Mouse (Mus musculus): ENCODE results near the gene Tlr9. TPM values are rescaled to one million over a fixed set of nuclear protein-coding genes. Genes with fewer than 3 reads are reported as not detected.

Tlr9 gene
- polyA plus RNA-seq, 1 experiment, result not detected

DNA sequence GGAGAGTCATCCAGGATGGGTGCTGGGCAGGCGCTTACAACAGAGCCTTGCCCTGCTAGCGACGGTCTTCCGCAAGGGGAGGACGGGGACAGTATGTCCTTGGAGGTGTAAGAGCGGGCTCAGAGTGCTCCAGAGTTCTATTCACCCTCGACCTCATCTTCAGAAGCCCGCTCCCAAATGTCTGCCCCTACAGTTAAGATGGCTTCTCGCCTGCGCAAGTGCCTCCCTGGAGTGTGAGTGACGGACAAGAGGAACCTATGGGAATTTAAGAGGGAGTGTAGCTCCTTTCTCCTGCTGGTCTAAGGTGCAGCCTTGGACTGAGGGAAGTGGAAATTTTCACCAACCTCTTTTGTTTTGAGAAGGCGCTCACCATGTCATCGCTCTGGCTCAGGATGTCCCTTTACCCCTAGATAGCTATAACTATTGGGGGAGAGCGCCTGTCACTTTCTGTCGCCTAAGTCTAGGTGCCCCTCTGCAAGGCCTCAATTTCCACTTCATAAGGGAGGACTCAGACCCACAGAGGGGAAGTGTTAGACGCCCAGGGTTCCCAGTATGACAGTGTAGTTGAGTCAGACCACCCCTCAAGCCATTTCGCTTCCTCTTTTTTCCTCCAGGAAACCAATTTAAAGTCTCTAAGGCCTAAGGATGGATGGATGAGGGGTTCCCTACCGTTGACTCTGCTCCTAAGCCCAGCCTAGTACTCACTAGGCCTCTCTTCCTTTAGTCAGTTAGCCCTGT lies 22.7 kb upstream of the Tlr9 start, which contains the start of gene Ppm1m:
Gene Ppm1m (minus strand): TSS at position 212 of the 738 bp plus-strand sequence.
- TF ChIP-seq POLR2A (IDR thresholded peaks at IDR 0.05; ENCODE audit: insufficient read depth, low read depth, low read length) (no peak), CTCF (IDR thresholded peaks at IDR 0.05; ENCODE audit: insufficient read depth, low read depth, low read length) (no peak)
- Histone ChIP-seq H3K4me3 (ENCODE audit: insufficient read depth, low read depth, low read length) (peak within 1 kb of the TSS; percentile 55), H3K27ac (ENCODE audit: insufficient read depth, low read depth, low read length) (no peak within 1 kb of the TSS), H3K4me1 (ENCODE audit: control insufficient read depth, insufficient read depth, low read length) (peaks cover 17% of the 10 kb centered on the region)
- WGBS, result 80% methylated on average over 18 of the region's 18 CpGs

DNA sequence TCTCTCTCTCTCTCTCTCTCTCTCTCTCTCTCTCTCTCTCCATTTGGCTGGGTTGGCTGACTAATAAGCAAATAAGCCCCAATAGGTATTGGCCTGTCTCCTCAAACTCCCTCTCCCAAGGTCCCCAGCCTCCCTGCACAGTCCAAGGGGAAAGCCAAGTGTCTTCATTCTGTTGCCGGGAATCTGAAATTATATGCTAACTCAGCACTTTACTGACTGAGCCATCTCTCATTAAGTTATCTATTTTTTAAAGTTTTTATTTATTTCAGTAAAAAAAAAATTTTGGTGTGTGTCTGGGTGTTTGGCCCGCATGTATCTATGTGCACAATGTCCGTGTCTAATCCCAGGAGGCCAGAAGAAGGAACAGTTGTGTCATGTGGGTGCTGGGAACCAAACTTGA lies 20.5 kb upstream of the Tlr9 start:
- H3K27ac ChIP-seq (ENCODE audit: insufficient read depth, low read depth, low read length), result no peak overlapping the region
- no peak overlapping the region for H3K4me3 ChIP-seq (ENCODE audit: insufficient read depth, low read depth, low read length)
- TF ChIP-seq POLR2A (IDR thresholded peaks at IDR 0.05; ENCODE audit: insufficient read depth, low read depth, low read length) (no peak), CTCF (IDR thresholded peaks at IDR 0.05; ENCODE audit: insufficient read depth, low read depth, low read length) (no peak)
- 83% methylated on average over 3 of the region's 3 CpGs for WGBS
- H3K4me1 ChIP-seq (ENCODE audit: control insufficient read depth, insufficient read depth, low read length), result peaks cover 21% of the 10 kb centered on the region

- H3K4me1 ChIP-seq (ENCODE audit: control insufficient read depth, insufficient read depth, low read length), result peaks cover 21% of the 10 kb centered on the region
- TF ChIP-seq CTCF (IDR thresholded peaks at IDR 0.05; ENCODE audit: insufficient read depth, low read depth, low read length), result no peak
- TF ChIP-seq POLR2A (IDR thresholded peaks at IDR 0.05; ENCODE audit: insufficient read depth, low read depth, low read length), result peak; percentile 92
- WGBS, result under 1% methylated on average over 61 of the region's 61 CpGs
- peak within 1 kb of the TSS; percentile 83 for H3K27ac ChIP-seq (ENCODE audit: insufficient read depth, low read depth, low read length)
- H3K4me3 ChIP-seq (ENCODE audit: insufficient read depth, low read depth, low read length), result peak within 1 kb of the TSS; percentile 72
Measured at GRCm38 (mm10) chr9:106202819-106203636, 19.4 kb upstream of the Tlr9 start, which contains the start of gene Twf2. Gene Twf2, plus strand, starts transcription at chr9:106203108.

DNA sequence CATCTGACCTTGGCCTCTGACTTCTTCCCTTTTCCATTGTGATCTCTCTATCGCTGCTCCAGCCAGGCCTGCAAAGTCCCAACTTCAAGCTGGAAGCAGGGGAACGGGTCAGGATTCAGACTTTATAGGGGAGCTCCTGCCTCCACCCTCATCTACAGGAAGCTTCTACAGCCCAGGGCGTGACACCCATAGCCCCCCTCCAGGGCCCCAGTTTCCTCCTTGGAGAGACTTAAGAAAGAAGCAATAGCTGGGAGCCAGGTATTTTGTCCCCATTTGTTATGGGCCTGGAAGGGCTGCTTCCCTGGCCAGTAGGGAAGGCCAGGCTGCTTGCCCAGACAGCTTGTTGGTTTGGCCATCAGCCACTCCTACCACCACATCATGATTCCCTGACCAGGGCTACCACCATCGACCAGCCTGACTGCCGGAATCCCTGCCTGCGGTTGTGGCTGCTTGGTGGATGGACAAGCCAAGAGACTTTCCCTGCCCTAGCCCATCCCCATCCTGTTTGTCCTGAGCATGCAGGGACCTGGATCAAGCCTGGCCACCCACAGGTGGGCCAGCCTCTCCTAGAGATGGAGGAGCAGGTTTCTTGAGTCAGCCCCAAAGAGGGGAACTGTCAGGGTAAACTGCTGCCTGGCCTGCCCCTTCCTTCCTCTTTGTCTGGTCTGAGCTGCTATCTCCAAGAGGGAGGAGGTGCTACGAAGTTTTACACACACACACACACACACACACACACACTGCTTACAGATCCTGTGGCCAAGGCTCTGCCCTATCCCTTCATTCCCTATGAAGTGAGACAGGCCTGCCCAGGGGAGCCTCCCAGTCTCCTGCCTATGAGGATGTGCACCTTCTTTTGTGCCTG lies 18.2 kb upstream of the Tlr9 start:
- 66% methylated on average over 7 of the region's 7 CpGs for WGBS
- Histone ChIP-seq H3K27ac (ENCODE audit: insufficient read depth, low read depth, low read length) (no peak overlapping the region), H3K4me3 (ENCODE audit: insufficient read depth, low read depth, low read length) (no peak overlapping the region), H3K4me1 (ENCODE audit: control insufficient read depth, insufficient read depth, low read length) (peaks cover 20% of the 10 kb centered on the region)
- TF ChIP-seq POLR2A (IDR thresholded peaks at IDR 0.05; ENCODE audit: insufficient read depth, low read depth, low read length) (no peak), CTCF (IDR thresholded peaks at IDR 0.05; ENCODE audit: insufficient read depth, low read depth, low read length) (no peak)

DNA sequence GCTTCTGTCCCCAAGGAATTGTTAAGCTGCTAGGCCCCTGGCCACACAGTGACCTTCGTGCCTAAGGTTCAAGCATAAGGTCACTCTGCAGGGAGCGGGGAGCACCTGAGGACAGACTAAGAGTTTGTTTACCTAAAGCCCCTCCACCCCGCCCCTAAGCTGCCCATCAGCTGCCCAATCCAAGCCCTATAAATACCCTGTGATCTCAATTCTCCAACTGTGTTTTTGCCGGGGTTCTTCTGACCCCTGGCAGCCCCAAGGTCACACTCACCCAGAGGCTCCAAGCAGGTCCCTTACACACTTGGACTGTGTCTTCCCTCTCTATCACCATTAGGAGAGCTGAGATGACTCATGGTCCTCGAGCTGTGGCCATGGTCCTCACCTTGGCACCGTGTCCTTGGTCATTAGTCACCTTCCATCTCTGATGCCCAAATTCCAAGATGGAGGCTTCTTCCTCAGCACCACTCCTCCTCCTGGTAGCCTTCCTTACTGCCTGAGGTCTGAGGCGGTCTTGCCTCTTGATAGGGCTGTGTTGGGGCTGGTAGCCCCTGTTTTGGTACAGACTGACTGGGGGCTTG lies 16.6 kb upstream of the Tlr9 start:
- Histone ChIP-seq H3K27ac (ENCODE audit: insufficient read depth, low read depth, low read length) (no peak overlapping the region), H3K4me3 (ENCODE audit: insufficient read depth, low read depth, low read length) (no peak overlapping the region), H3K4me1 (ENCODE audit: control insufficient read depth, insufficient read depth, low read length) (peaks cover 20% of the 10 kb centered on the region)
- TF ChIP-seq CTCF (IDR thresholded peaks at IDR 0.05; ENCODE audit: insufficient read depth, low read depth, low read length), result no peak
- TF ChIP-seq POLR2A (IDR thresholded peaks at IDR 0.05; ENCODE audit: insufficient read depth, low read depth, low read length), result no peak
- 85% methylated on average over 7 of the region's 7 CpGs for WGBS

GRCm38 (mm10) chr9:106206515-106206914 lies 15.9 kb upstream of the Tlr9 start:
- H3K27ac ChIP-seq (ENCODE audit: insufficient read depth, low read depth, low read length), result no peak overlapping the region
- TF ChIP-seq CTCF (IDR thresholded peaks at IDR 0.05; ENCODE audit: insufficient read depth, low read depth, low read length) (no peak), POLR2A (IDR thresholded peaks at IDR 0.05; ENCODE audit: insufficient read depth, low read depth, low read length) (no peak)
- 85% methylated on average over 2 of the region's 2 CpGs for WGBS
- peaks cover 26% of the 10 kb centered on the region for H3K4me1 ChIP-seq (ENCODE audit: control insufficient read depth, insufficient read depth, low read length)
- H3K4me3 ChIP-seq (ENCODE audit: insufficient read depth, low read depth, low read length), result no peak overlapping the region

DNA sequence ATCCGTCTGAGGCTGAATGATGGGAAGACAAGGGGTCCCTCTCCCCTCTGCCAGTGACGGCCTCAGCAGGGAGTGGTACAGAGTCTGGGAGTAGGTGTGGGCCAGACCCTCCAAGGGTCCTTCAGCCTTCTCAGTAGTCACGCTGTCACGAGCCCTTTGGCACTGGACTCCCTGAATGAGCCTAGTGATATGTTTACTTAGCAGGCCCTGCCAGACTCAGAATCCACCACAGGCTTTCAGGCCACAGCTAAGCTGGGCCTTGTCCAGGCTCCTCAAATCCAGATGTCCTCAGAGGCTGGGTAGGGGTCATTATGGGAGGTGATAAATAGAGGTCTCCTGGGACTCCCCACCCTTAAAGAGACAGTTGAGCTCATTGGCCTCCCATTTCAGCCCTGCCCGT lies 14.2 kb upstream of the Tlr9 start:
- Histone ChIP-seq H3K4me1 (ENCODE audit: control insufficient read depth, insufficient read depth, low read length) (peaks cover 34% of the 10 kb centered on the region), H3K27ac (ENCODE audit: insufficient read depth, low read depth, low read length) (no peak overlapping the region), H3K4me3 (ENCODE audit: insufficient read depth, low read depth, low read length) (no peak overlapping the region)
- 82% methylated on average over 5 of the region's 5 CpGs for WGBS
- TF ChIP-seq CTCF (IDR thresholded peaks at IDR 0.05; ENCODE audit: insufficient read depth, low read depth, low read length) (no peak), POLR2A (IDR thresholded peaks at IDR 0.05; ENCODE audit: insufficient read depth, low read depth, low read length) (no peak)

DNA sequence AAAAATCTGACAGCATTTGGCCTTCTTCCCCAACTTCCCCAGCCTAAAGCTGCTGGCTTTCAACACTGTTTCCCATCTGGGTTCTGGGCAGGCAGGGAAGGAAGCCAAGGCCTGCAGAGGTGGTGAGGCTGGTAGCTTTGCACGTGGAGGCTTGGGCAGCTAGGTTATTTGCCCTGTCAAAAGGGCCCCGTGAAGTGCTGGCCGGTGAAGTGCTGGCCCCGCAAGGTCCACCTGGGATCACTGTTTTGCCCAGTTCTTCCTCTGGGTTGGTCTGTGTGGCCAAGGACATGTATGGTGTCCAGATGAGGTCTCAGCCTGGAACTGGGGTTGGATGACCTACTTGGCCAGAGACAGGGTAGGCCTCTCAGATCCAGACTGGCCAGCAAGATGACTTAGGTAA lies 12.4 kb upstream of the Tlr9 start:
- 77% methylated on average over 4 of the region's 4 CpGs for WGBS
- no peak for TF ChIP-seq CTCF (IDR thresholded peaks at IDR 0.05; ENCODE audit: insufficient read depth, low read depth, low read length)
- no peak for TF ChIP-seq POLR2A (IDR thresholded peaks at IDR 0.05; ENCODE audit: insufficient read depth, low read depth, low read length)

More for the DNA sequence above, 12.4 kb upstream of the Tlr9 start:
- H3K4me1 ChIP-seq (ENCODE audit: control insufficient read depth, insufficient read depth, low read length), result peaks cover 23% of the 10 kb centered on the region
- no peak overlapping the region for H3K27ac ChIP-seq (ENCODE audit: insufficient read depth, low read depth, low read length)
- no peak overlapping the region for H3K4me3 ChIP-seq (ENCODE audit: insufficient read depth, low read depth, low read length)
